In the genomic region with DNA sequence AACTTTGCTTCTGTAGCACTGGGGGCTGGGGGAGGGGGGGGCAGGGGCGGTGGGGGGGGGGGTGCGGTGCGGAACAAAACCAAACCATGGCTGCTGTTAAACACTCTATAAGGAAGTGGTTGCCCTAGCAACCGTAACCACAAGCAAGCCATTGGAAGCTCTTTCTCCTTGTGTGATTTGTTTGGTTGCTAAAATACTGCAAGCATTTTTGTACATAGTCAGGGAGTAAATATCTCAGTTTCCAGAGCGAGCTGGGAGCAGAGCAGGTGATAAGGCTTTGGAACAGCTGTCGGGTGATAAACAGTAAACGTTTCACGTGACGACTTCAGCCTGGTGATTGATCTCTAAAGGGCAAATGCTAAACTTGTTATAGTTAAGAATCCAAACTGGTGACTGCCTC, we compare ENCODE assay signal across 8 mouse cellular contexts.
DNase-seq lines count a peak whose midpoint lies in the region; ATAC-seq lines count a peak whose summit lies in the region.

No protein-coding gene starts in this region.

- peak; percentile 94 for ATAC-seq in activated CD4-positive, CD25-positive, alpha-beta regulatory T cell, adult 4 months
- peak; percentile 61 for ATAC-seq in heart, embryonic 13.5 days (ENCODE audit: extremely low read depth, insufficient number of reproducible peaks, low FRiP score, low TSS enrichment)
- peak; percentile 88 for ATAC-seq in liver, embryonic 12.5 days
- ATAC-seq in neural tube, embryonic 15.5 days (ENCODE audit: low FRiP score) = peak; percentile 62; the same call in 1 of the 2 replicates

- H3K9ac ChIP-seq in heart, embryonic 13.5 days = no peak overlapping the region
- H3K9ac ChIP-seq in liver, embryonic 12.5 days = peak overlapping the region; percentile 65
- no peak overlapping the region for H3K9ac ChIP-seq in neural tube, embryonic 15.5 days (replicated peaks)

- H3K9me3 ChIP-seq in heart, embryonic 13.5 days = no peaks in the 10 kb centered on the region
- peaks cover 9% of the 10 kb centered on the region; the same call in 1 of the 2 replicates for H3K9me3 ChIP-seq in liver, embryonic 12.5 days (replicated peaks)
- no peaks in the 10 kb centered on the region for H3K9me3 ChIP-seq in neural tube, embryonic 15.5 days (replicated peaks)

- H3K27ac ChIP-seq in heart, embryonic 13.5 days (replicated peaks) = peak overlapping the region; percentile 58
- H3K27ac ChIP-seq in liver, embryonic 12.5 days = peak overlapping the region; percentile 98
- no peak overlapping the region for H3K27ac ChIP-seq in neural tube, embryonic 15.5 days (replicated peaks)

- H3K27me3 ChIP-seq in heart, embryonic 13.5 days (replicated peaks) = no peaks in the 10 kb centered on the region
- no peaks in the 10 kb centered on the region for H3K27me3 ChIP-seq in liver, embryonic 12.5 days (replicated peaks)
- no peaks in the 10 kb centered on the region for H3K27me3 ChIP-seq in neural tube, embryonic 15.5 days (replicated peaks)

- intact Hi-C loops in left cerebral cortex, postnatal 4 days (cut with DNase I) = no loop called here

- peak; percentile 81 for DNase-seq in CD4-positive helper T cell, adult 2 months (ENCODE audit: low read depth, low spot score)
- DNase-seq in adrenal gland, postnatal 4 days (ENCODE audit: low spot score in 2 of 2) = no peak
- no peak for DNase-seq in kidney, adult 11 months
- DNase-seq in left cerebral cortex, postnatal 4 days = no peak

- H3K4me1 ChIP-seq in heart, embryonic 13.5 days = peaks cover 19% of the 10 kb centered on the region
- peaks cover 85% of the 10 kb centered on the region for H3K4me1 ChIP-seq in liver, embryonic 12.5 days
- H3K4me1 ChIP-seq in neural tube, embryonic 15.5 days = peaks cover 7% of the 10 kb centered on the region

- H3K36me3 ChIP-seq in heart, embryonic 13.5 days = no peaks in the 10 kb centered on the region
- H3K36me3 ChIP-seq in liver, embryonic 12.5 days = no peaks in the 10 kb centered on the region
- no peaks in the 10 kb centered on the region for H3K36me3 ChIP-seq in neural tube, embryonic 15.5 days

- H3K4me2 ChIP-seq in heart, embryonic 13.5 days = peak overlapping the region; percentile 63
- H3K4me2 ChIP-seq in liver, embryonic 12.5 days = peak overlapping the region; percentile 76
- H3K4me2 ChIP-seq in neural tube, embryonic 15.5 days = peak overlapping the region; percentile 31

- 12% methylated on average over 9 of the region's 9 CpGs for WGBS in heart, embryonic 13.5 days
- 1% methylated on average over 9 of the region's 9 CpGs for WGBS in liver, embryonic 12.5 days (ENCODE audit: insufficient replicate concordance)
- WGBS in neural tube, embryonic 15.5 days = 6% methylated on average over 9 of the region's 9 CpGs

- H3K4me3 ChIP-seq in heart, embryonic 13.5 days = peak overlapping the region; percentile 32
- peak overlapping the region; percentile 44 for H3K4me3 ChIP-seq in liver, embryonic 12.5 days
- H3K4me3 ChIP-seq in neural tube, embryonic 15.5 days (replicated peaks) = no peak overlapping the region
